Mouse (Mus musculus): ENCODE results near the gene Cntd1.

The Cntd1 gene

GRCm38 (mm10) chr11:101278223-101279192 is at the start of gene Cntd1, which contains the start of gene Coa3:
TSS of gene Cntd1 (plus strand) at chr11:101279012.
TSS of gene Coa3 (minus strand) at chr11:101279114.
- peak; percentile 85 for DNase-seq (ENCODE audit: low read depth, low spot score)

- no peak for DNase-seq (ENCODE audit: low read depth, low spot score)
Measured at GRCm38 (mm10) chr11:101229361-101229900, 49.4 kb upstream of the Cntd1 start.

GRCm38 (mm10) chr11:101230061-101230511 is 48.7 kb upstream of the Cntd1 start:
- no peak for DNase-seq (ENCODE audit: low read depth, low spot score)

- no peak for DNase-seq (ENCODE audit: low read depth, low spot score)
Measured at GRCm38 (mm10) chr11:101230526-101230925, 48.3 kb upstream of the Cntd1 start.

- no peak for DNase-seq (ENCODE audit: low read depth, low spot score)
Measured at GRCm38 (mm10) chr11:101230991-101231871, 47.6 kb upstream of the Cntd1 start.

GRCm38 (mm10) chr11:101232010-101232839 is 46.6 kb upstream of the Cntd1 start:
- DNase-seq (ENCODE audit: low read depth, low spot score) = no peak

- DNase-seq (ENCODE audit: low read depth, low spot score) = no peak
Measured at GRCm38 (mm10) chr11:101233240-101233639, 45.6 kb upstream of the Cntd1 start.

- DNase-seq (ENCODE audit: low read depth, low spot score) = no peak
Measured at GRCm38 (mm10) chr11:101234124-101234523, 44.7 kb upstream of the Cntd1 start.

- no peak for DNase-seq (ENCODE audit: low read depth, low spot score)
Measured at GRCm38 (mm10) chr11:101235429-101235828, 43.4 kb upstream of the Cntd1 start.

- DNase-seq (ENCODE audit: low read depth, low spot score) = no peak
Measured at GRCm38 (mm10) chr11:101236782-101237181, 42.0 kb upstream of the Cntd1 start.

GRCm38 (mm10) chr11:101238071-101238647 is 40.7 kb upstream of the Cntd1 start:
- no peak for DNase-seq (ENCODE audit: low read depth, low spot score)

GRCm38 (mm10) chr11:101245071-101245470 is 33.7 kb upstream of the Cntd1 start:
- DNase-seq (ENCODE audit: low read depth, low spot score) = no peak

- peak; percentile 28 for DNase-seq (ENCODE audit: low read depth, low spot score)
Measured at GRCm38 (mm10) chr11:101245855-101246701, 32.7 kb upstream of the Cntd1 start, which contains the start of gene Ramp2. TSS of gene Ramp2 (plus strand) at chr11:101246028.

- no peak for DNase-seq (ENCODE audit: low read depth, low spot score)
Measured at GRCm38 (mm10) chr11:101246702-101247012, 32.2 kb upstream of the Cntd1 start.

GRCm38 (mm10) chr11:101247521-101248030 is 31.2 kb upstream of the Cntd1 start:
- no peak for DNase-seq (ENCODE audit: low read depth, low spot score)

GRCm38 (mm10) chr11:101248258-101248994 is 30.4 kb upstream of the Cntd1 start:
- peak; percentile 58 for DNase-seq (ENCODE audit: low read depth, low spot score)

- no peak for DNase-seq (ENCODE audit: low read depth, low spot score)
Measured at GRCm38 (mm10) chr11:101251031-101251430, 27.8 kb upstream of the Cntd1 start.

GRCm38 (mm10) chr11:101252941-101253340 is 25.9 kb upstream of the Cntd1 start:
- no peak for DNase-seq (ENCODE audit: low read depth, low spot score)
